Mouse (Mus musculus): ENCODE results near the gene Tmem163.

DNA sequence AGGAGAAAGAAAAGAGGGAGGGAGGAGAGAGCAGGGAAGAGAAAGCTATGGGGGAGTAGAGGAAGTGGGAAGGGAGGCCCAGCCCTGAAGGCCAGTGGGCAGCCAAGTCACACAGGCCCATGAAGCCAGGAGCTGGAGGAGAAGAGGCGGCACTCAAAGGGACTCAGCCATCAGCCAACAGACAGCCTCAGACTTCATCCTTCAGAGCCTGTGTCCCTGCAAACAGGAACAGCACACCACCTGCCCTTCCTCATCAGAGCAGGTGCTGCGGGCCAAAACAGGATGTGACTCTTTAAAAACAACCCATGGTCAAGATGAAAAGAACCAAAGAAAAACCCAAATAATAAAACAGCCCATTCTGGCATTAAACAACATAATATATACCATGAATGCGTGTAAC lies 165.7 kb downstream of the Tmem163 start:
- TF ChIP-seq CTCF (IDR thresholded peaks at IDR 0.05; ENCODE audit: extremely low read depth, insufficient read depth, insufficient read length, insufficient replicate concordance) (no peak), POLR2A (IDR thresholded peaks at IDR 0.05; ENCODE audit: low read depth, low read length) (peak; percentile 58; the same call in 1 of the 2 replicates)
